Mouse (Mus musculus) embryo, embryonic 9.5 days (tissue): Measurements from ENCODE around the gene Podxl.

Experiments used
- DNase-seq: peaks from one replicate; pipeline ENCODE4 v3.0.0-alpha.2; 2017; ENCODE audit errors: extremely low spot score

Gene Podxl

GRCm38 (mm10) chr6:31523657-31524056 lies 40.1 kb downstream of the Podxl start:
- no peak for DNase-seq

GRCm38 (mm10) chr6:31523039-31523438 lies 40.7 kb downstream of the Podxl start:
- DNase-seq: no peak

- no peak for DNase-seq
Measured at GRCm38 (mm10) chr6:31522478-31522877, 41.3 kb downstream of the Podxl start.

- no peak for DNase-seq
Measured at GRCm38 (mm10) chr6:31521491-31522355, 42.1 kb downstream of the Podxl start.

- DNase-seq: no peak
Measured at GRCm38 (mm10) chr6:31520486-31521215, 43.1 kb downstream of the Podxl start.

- DNase-seq: peak; percentile 48
Measured at GRCm38 (mm10) chr6:31519001-31519471, 44.7 kb downstream of the Podxl start.

GRCm38 (mm10) chr6:31518338-31518698 lies 45.5 kb downstream of the Podxl start:
- DNase-seq: no peak

GRCm38 (mm10) chr6:31517681-31518337 lies 46.0 kb downstream of the Podxl start:
- DNase-seq: no peak

GRCm38 (mm10) chr6:31513726-31514125 lies 50.1 kb downstream of the Podxl start:
- no peak for DNase-seq

- no peak for DNase-seq
Measured at GRCm38 (mm10) chr6:31502614-31503013, 61.2 kb downstream of the Podxl start.

GRCm38 (mm10) chr6:31500691-31501090 lies 63.1 kb downstream of the Podxl start:
- no peak for DNase-seq

- DNase-seq: no peak
Measured at GRCm38 (mm10) chr6:31500260-31500659, 63.5 kb downstream of the Podxl start.

GRCm38 (mm10) chr6:31499836-31500235 lies 63.9 kb downstream of the Podxl start:
- DNase-seq: no peak

GRCm38 (mm10) chr6:31496227-31496626 lies 67.6 kb downstream of the Podxl start:
- no peak for DNase-seq

GRCm38 (mm10) chr6:31495122-31495731 lies 68.6 kb downstream of the Podxl start:
- DNase-seq: no peak

- DNase-seq: no peak
Measured at GRCm38 (mm10) chr6:31489950-31490349, 73.8 kb downstream of the Podxl start.

- DNase-seq: no peak
Measured at GRCm38 (mm10) chr6:31486601-31487000, 77.2 kb downstream of the Podxl start.

- no peak for DNase-seq
Measured at GRCm38 (mm10) chr6:31480008-31480407, 83.8 kb downstream of the Podxl start.

- DNase-seq: no peak
Measured at GRCm38 (mm10) chr6:31478221-31478620, 85.6 kb downstream of the Podxl start.
